Mouse (Mus musculus): Measurements from ENCODE around the gene Mboat7. TPM values are rescaled to one million over a fixed set of nuclear protein-coding genes. Genes with fewer than 3 reads are reported as not detected.

Gene Mboat7
- polyA plus RNA-seq, 1 experiment = 82.2 TPM

DNA sequence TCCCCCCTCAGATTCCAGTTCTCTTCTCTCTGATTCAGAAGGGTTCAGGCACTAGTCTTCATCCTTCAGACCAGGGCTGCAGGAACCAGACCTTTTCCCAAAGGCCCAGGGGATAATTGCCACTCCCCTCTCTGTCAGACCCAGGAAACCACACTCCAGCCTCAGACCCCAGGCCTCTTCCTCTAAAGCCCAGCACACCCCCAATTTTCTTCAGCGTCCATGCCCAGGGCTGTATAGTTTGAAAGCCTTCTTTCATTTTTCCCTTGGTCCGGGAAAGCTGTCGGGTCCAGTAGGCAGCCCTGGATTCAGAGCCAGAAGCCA, 18.1 kb downstream of the Mboat7 start:
- Histone ChIP-seq H3K4me1 (ENCODE audit: control insufficient read depth, insufficient read depth, low read length) (no peaks in the 10 kb centered on the region), H3K4me3 (ENCODE audit: insufficient read depth, low read length) (no peak overlapping the region), H3K27ac (ENCODE audit: insufficient read depth, low read length) (no peak overlapping the region)
- TF ChIP-seq CTCF (IDR thresholded peaks at IDR 0.05; ENCODE audit: borderline replicate concordance, insufficient read depth, low read length) (no peak), POLR2A (IDR thresholded peaks at IDR 0.05; ENCODE audit: low read depth, low read length) (no peak)

- H3K4me1 ChIP-seq (ENCODE audit: control insufficient read depth, insufficient read depth, low read length) = no peaks in the 10 kb centered on the region
- no peak overlapping the region for H3K27ac ChIP-seq (ENCODE audit: insufficient read depth, low read length)
- H3K4me3 ChIP-seq (ENCODE audit: insufficient read depth, low read length) = no peak overlapping the region
- TF ChIP-seq POLR2A (IDR thresholded peaks at IDR 0.05; ENCODE audit: low read depth, low read length) (no peak), CTCF (IDR thresholded peaks at IDR 0.05; ENCODE audit: borderline replicate concordance, insufficient read depth, low read length) (peak; percentile 93)
These were observed 18.7 kb downstream of the Mboat7 start for GRCm38 (mm10) chr7:3674507-3675227.

GRCm38 (mm10) chr7:3666921-3667391, 26.4 kb downstream of the Mboat7 start:
- H3K27ac ChIP-seq (ENCODE audit: insufficient read depth, low read length) = no peak overlapping the region
- TF ChIP-seq CTCF (IDR thresholded peaks at IDR 0.05; ENCODE audit: borderline replicate concordance, insufficient read depth, low read length) = no peak
- TF ChIP-seq POLR2A (IDR thresholded peaks at IDR 0.05; ENCODE audit: low read depth, low read length) = 0 out of 2 replicates have a peak, but pooled peaks have one; percentile 8
- H3K4me3 ChIP-seq (ENCODE audit: insufficient read depth, low read length) = no peak overlapping the region
- H3K4me1 ChIP-seq (ENCODE audit: control insufficient read depth, insufficient read depth, low read length) = peaks cover 2% of the 10 kb centered on the region; the same call in 1 of the 2 replicates

GRCm38 (mm10) chr7:3665215-3666114, 27.9 kb downstream of the Mboat7 start, which contains the start of gene Leng1:
Gene Leng1, minus strand, starts transcription at chr7:3665840.
- peaks cover 2% of the 10 kb centered on the region; the same call in 1 of the 2 replicates for H3K4me1 ChIP-seq (ENCODE audit: control insufficient read depth, insufficient read depth, low read length)
- H3K4me3 ChIP-seq (ENCODE audit: insufficient read depth, low read length) = peak within 1 kb of the TSS; percentile 92
- TF ChIP-seq POLR2A (IDR thresholded peaks at IDR 0.05; ENCODE audit: low read depth, low read length) = peak; percentile 93
- no peak for TF ChIP-seq CTCF (IDR thresholded peaks at IDR 0.05; ENCODE audit: borderline replicate concordance, insufficient read depth, low read length)
- H3K27ac ChIP-seq (ENCODE audit: insufficient read depth, low read length) = peak within 1 kb of the TSS; percentile 71

GRCm38 (mm10) chr7:3664524-3665214, 28.7 kb downstream of the Mboat7 start:
- peak overlapping the region; percentile 92 for H3K4me3 ChIP-seq (ENCODE audit: insufficient read depth, low read length)
- H3K4me1 ChIP-seq (ENCODE audit: control insufficient read depth, insufficient read depth, low read length) = peaks cover 2% of the 10 kb centered on the region; the same call in 1 of the 2 replicates
- peak overlapping the region; percentile 51 for H3K27ac ChIP-seq (ENCODE audit: insufficient read depth, low read length)
- no peak for TF ChIP-seq POLR2A (IDR thresholded peaks at IDR 0.05; ENCODE audit: low read depth, low read length)

GRCm38 (mm10) chr7:3658578-3658977, 34.7 kb downstream of the Mboat7 start:
- no peak for TF ChIP-seq POLR2A (IDR thresholded peaks at IDR 0.05; ENCODE audit: low read depth, low read length)
- TF ChIP-seq CTCF (IDR thresholded peaks at IDR 0.05; ENCODE audit: borderline replicate concordance, insufficient read depth, low read length) = no peak
- H3K4me3 ChIP-seq (ENCODE audit: insufficient read depth, low read length) = no peak overlapping the region
- no peak overlapping the region for H3K27ac ChIP-seq (ENCODE audit: insufficient read depth, low read length)
- H3K4me1 ChIP-seq (ENCODE audit: control insufficient read depth, insufficient read depth, low read length) = peaks cover 2% of the 10 kb centered on the region; the same call in 1 of the 2 replicates

DNA sequence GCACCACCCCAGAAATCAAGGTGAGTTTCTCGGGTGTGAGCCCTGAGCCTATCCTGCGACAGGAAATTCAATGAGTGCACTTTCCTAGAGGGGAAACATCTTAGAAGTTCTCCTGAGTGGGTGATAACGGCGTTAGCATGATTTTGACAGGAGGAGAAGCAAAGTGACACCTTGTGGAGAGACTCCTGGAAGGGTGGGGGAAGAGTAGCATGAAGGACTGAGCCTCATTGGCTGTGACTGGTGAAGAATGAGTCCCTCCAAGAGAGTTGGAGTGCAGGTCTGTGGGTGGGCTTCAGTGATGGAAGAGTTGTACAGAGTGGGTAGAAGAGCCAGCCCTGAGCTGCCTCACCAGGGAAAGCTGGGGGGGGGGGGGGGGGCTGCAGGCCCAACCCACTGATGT, 36.4 kb downstream of the Mboat7 start:
- Histone ChIP-seq H3K4me1 (ENCODE audit: control insufficient read depth, insufficient read depth, low read length) (no peaks in the 10 kb centered on the region), H3K4me3 (ENCODE audit: insufficient read depth, low read length) (no peak overlapping the region), H3K27ac (ENCODE audit: insufficient read depth, low read length) (no peak overlapping the region)
- TF ChIP-seq CTCF (IDR thresholded peaks at IDR 0.05; ENCODE audit: borderline replicate concordance, insufficient read depth, low read length) = no peak
- no peak for TF ChIP-seq POLR2A (IDR thresholded peaks at IDR 0.05; ENCODE audit: low read depth, low read length)

DNA sequence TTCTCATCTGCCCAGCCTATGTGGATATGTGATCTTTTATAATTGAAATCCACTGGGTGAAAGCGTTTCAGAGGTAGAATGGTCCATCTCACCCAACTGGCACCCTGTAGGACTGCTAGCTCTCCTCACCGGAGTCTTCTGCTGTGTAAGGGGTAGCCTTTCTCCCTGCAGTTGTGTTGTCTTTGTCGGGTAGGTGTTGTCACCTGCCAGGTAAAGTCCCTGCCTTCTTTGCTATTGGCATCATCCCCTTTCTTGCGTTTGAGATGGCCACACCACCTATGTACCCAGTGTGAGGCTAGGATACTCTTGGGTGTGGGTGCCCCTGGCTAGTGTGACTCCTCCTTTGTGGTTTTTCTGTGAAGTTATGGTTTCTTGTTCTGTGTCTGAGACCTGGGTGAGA, 46.7 kb downstream of the Mboat7 start:
- Histone ChIP-seq H3K27ac (ENCODE audit: insufficient read depth, low read length) (no peak overlapping the region), H3K4me3 (ENCODE audit: insufficient read depth, low read length) (peak overlapping the region; percentile 58), H3K4me1 (ENCODE audit: control insufficient read depth, insufficient read depth, low read length) (peaks cover 14% of the 10 kb centered on the region)
- TF ChIP-seq POLR2A (IDR thresholded peaks at IDR 0.05; ENCODE audit: low read depth, low read length) = no peak
- TF ChIP-seq CTCF (IDR thresholded peaks at IDR 0.05; ENCODE audit: borderline replicate concordance, insufficient read depth, low read length) = no peak

- no peak for TF ChIP-seq CTCF (IDR thresholded peaks at IDR 0.05; ENCODE audit: borderline replicate concordance, insufficient read depth, low read length)
- 0 out of 2 replicates have a peak, but pooled peaks have one; percentile 41 for TF ChIP-seq POLR2A (IDR thresholded peaks at IDR 0.05; ENCODE audit: low read depth, low read length)
- H3K4me1 ChIP-seq (ENCODE audit: control insufficient read depth, insufficient read depth, low read length) = peaks cover 14% of the 10 kb centered on the region
- H3K27ac ChIP-seq (ENCODE audit: insufficient read depth, low read length) = no peak overlapping the region; the same call in 1 of the 2 replicates
- peak overlapping the region; percentile 58 for H3K4me3 ChIP-seq (ENCODE audit: insufficient read depth, low read length)
These were observed 47.1 kb downstream of the Mboat7 start for GRCm38 (mm10) chr7:3646188-3646587.

Data from embryonic fibroblast, embryonic 13.5 days (primary cell).